Mouse (Mus musculus) gastrocnemius, postnatal 36 days (tissue): ENCODE data around the gene Gpx8. TPM values are rescaled to one million over a fixed set of nuclear protein-coding genes. Genes with fewer than 3 reads are reported as not detected.

Experiments used
- DNase-seq, 2 experiments: peaks; one replicate each; pipeline ENCODE4 v3.0.0; 2022
- intact Hi-C: fragments of 180-260 bp; cut with DNase I; formaldehyde crosslinking; loops from one replicate; pipeline ENCODE4 v1.15.1; 2025
- long read RNA-seq, 2 experiments: library from polyadenylated mRNA; stranded (forward); transcript quantifications; one replicate each; pipeline ENCODE4 v2.0.0; 2021
- total RNA-seq, 2 experiments: library from RNA; stranded (reverse); gene quantifications; 2 replicates each; pipeline ENCODE4 v1.2.3; 2021

Gene Gpx8
- 1 to 10 TPM; 7.6 to 7.7 TPM for total RNA-seq
- long read RNA-seq, experiment 1, transcript Gpx8-201 (3 exons, 1,042 nt), result major isoform, 14 of 16 reads
- long read RNA-seq, experiment 1, partial matches to known transcripts, result 1 of 16 reads
- long read RNA-seq, experiment 1, other reads (novel, unspliced or antisense), result 1 of 16 reads
- long read RNA-seq, experiment 2, transcript Gpx8-201 (3 exons, 1,042 nt), result major isoform, 10 of 12 reads
- long read RNA-seq, experiment 2, partial matches to known transcripts, result 0 of 12 reads
- long read RNA-seq, experiment 2, other reads (novel, unspliced or antisense), result 1 of 12 reads

- intact Hi-C loops, result loop anchor here (5.0 to 10.0 kb wide), 2 partner anchors 216 to 568 kb away; partner anchors contain the start of gene Snx18
- peak; percentile 19 to 45 for DNase-seq
Measured at GRCm38 (mm10) chr13:113046211-113046883, at the start of gene Gpx8. Gpx8 (minus strand) TSS chr13:113046410.

GRCm38 (mm10) chr13:113094618-113095017, 48.4 kb upstream of the Gpx8 start:
- DNase-seq, result no peak
- intact Hi-C loops, result no loop called here

- intact Hi-C loops, result no loop called here
- DNase-seq, result no peak
Measured at GRCm38 (mm10) chr13:113090489-113090888, 44.3 kb upstream of the Gpx8 start.

GRCm38 (mm10) chr13:113087226-113088017, 41.2 kb upstream of the Gpx8 start:
- intact Hi-C loops, result no loop called here
- DNase-seq, result no peak

GRCm38 (mm10) chr13:113084732-113085131, 38.5 kb upstream of the Gpx8 start:
- DNase-seq, result no peak
- intact Hi-C loops, result no loop called here

GRCm38 (mm10) chr13:113082101-113082500, 35.9 kb upstream of the Gpx8 start:
- no peak for DNase-seq
- intact Hi-C loops, result no loop called here

GRCm38 (mm10) chr13:113079021-113079420, 32.8 kb upstream of the Gpx8 start:
- no peak for DNase-seq
- intact Hi-C loops, result no loop called here

- intact Hi-C loops, result no loop called here
- no peak for DNase-seq
Measured at GRCm38 (mm10) chr13:113064542-113064941, 18.3 kb upstream of the Gpx8 start.

- intact Hi-C loops, result no loop called here
Measured at GRCm38 (mm10) chr13:113061746-113062145, 15.5 kb upstream of the Gpx8 start.

GRCm38 (mm10) chr13:113055826-113056225, 9.6 kb upstream of the Gpx8 start:
- intact Hi-C loops, result no loop called here

More at GRCm38 (mm10) chr13:113061746-113062145, 15.5 kb upstream of the Gpx8 start:
- DNase-seq, result no peak

GRCm38 (mm10) chr13:113054230-113054629, 8.0 kb upstream of the Gpx8 start:
- no peak for DNase-seq
- intact Hi-C loops, result no loop called here

More at GRCm38 (mm10) chr13:113055826-113056225, 9.6 kb upstream of the Gpx8 start:
- DNase-seq, result no peak

GRCm38 (mm10) chr13:113047647-113048046, 1.4 kb upstream of the Gpx8 start:
- intact Hi-C loops, result loop anchor here (5.0 to 10.0 kb wide), 2 partner anchors 215 to 567 kb away; partner anchors contain the start of gene Snx18
- DNase-seq, result no peak

- no peak for DNase-seq
- intact Hi-C loops, result loop anchor here (5.0 to 10.0 kb wide), 2 partner anchors 215 to 568 kb away; partner anchors contain the start of gene Snx18
Measured at GRCm38 (mm10) chr13:113047018-113047417, 808 bp upstream of the Gpx8 start.

GRCm38 (mm10) chr13:113045458-113046110, 626 bp downstream of the Gpx8 start:
- intact Hi-C loops, result loop anchor here (5.0 to 10.0 kb wide), 2 partner anchors 217 to 569 kb away; partner anchors contain the start of gene Snx18
- no peak for DNase-seq

GRCm38 (mm10) chr13:113044876-113045275, 1.3 kb downstream of the Gpx8 start:
- intact Hi-C loops, result loop anchor here (5.0 to 10.0 kb wide), 2 partner anchors 217 to 570 kb away; partner anchors contain the start of gene Snx18
- no peak for DNase-seq

- peak; percentile 16 to 49 for DNase-seq
- intact Hi-C loops, result loop anchor here (5.0 to 10.0 kb wide), 3 partner anchors 61 to 364 kb away; no protein-coding TSS in a partner anchor
Measured at GRCm38 (mm10) chr13:113035852-113036251, 10.4 kb downstream of the Gpx8 start.

GRCm38 (mm10) chr13:113034950-113035421, 11.2 kb downstream of the Gpx8 start, which contains the start of gene Cdc20b:
Cdc20b (plus strand) TSS chr13:113035111.
- DNase-seq, result peak; percentile 6 to 21
- intact Hi-C loops, result loop anchor here (5.0 to 10.0 kb wide), 4 partner anchors 38 to 363 kb away; no protein-coding TSS in a partner anchor

- intact Hi-C loops, result loop anchor here (5.0 to 10.0 kb wide), 3 partner anchors 37 to 100 kb away; no protein-coding TSS in a partner anchor
- no peak for DNase-seq
Measured at GRCm38 (mm10) chr13:113034271-113034886, 11.8 kb downstream of the Gpx8 start.

- intact Hi-C loops, result loop anchor here (5.0 to 10.0 kb wide), 3 partner anchors 36 to 98 kb away; no protein-coding TSS in a partner anchor
- no peak for DNase-seq
Measured at GRCm38 (mm10) chr13:113032831-113033230, 13.4 kb downstream of the Gpx8 start.
